Mouse (Mus musculus) c-Kit-negative CD71-positive TER-119-positive erythroid progenitor cells, embryonic 14.5 days (primary cell): Measurements from ENCODE around the gene Syce3.

Experiments used
- DNase-seq: peaks from one replicate; pipeline ENCODE4 v3.0.0-alpha.2; 2013; ENCODE audit warnings: low read depth, low spot score

The Syce3 gene

DNA sequence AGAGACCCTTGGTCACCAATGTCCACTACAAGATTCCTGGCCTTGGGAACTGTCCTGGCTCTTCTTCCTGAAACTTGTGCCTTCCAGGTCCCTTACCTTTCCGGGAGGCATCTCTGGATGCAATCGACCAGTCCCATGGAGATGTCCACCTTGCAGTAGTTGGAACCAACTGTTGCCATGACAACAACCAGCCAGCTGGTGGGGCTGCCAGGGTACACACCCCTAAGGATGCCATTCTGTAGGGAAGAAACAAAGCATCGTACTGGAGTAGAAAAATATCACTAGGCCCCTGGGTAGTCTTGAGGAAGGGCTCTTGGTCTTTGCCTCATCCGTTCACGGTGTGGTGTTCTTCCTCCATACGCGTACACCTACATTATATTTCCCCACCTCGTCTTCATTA is 14.3 kb upstream of the Syce3 start:
- DNase-seq = no peak

DNA sequence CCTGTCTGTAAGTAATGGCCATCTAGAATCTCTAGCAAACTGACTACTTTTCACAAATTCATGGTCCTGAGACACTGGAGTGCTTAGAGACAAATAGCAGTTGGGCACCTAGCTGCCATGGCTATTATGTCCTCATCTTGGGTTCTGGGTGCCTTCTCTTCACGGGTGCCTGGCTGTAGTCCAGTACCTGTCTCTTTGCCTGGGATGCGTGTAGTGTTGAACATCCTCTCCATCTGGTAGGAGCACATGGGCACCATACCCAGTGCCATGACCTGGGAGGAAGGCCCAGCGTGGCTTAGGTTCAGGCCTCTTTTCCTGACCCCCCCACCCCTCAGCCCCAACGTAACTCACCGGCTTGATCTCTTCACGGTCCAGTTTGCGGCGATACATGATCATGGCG is 11.6 kb upstream of the Syce3 start:
- DNase-seq = no peak

DNA sequence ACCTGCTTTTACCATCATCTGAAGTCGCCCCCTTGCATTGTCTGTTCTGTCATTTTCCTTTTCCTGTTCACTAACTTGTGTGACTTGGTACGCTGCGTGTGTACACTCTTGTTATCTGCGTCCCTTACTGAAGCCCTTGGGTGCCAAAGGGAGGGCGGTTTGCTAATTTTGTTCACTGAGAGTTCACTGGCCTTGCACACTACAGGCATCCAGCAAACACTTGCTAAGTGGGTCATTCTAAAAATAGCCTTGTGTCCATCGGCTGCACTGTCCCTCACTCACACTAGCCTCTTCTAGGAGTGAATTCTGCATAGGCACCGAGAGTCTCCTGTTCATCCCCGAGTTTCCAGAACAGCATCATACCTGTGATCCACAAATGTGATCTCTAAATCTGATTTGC is 5.0 kb upstream of the Syce3 start:
- no peak for DNase-seq

DNA sequence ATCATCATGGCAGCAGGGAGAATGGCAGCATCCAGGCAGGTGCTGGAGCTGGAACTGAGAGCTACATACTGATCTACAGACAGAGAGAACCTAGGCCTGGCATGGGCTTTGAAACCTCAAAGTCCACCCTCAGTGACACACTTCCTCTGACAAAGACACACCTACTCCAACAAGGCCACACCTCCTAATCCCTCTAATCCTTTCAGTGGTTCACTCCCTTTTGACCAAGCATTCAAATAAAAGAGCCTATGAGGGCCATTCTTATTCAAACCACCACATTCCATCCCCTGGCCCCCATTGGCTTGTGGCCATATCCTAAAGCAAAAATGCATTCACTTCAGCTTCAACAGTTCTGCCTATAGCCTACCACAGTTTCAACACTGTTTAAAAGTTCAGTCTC is 3.6 kb downstream of the Syce3 start:
- DNase-seq = no peak

DNA sequence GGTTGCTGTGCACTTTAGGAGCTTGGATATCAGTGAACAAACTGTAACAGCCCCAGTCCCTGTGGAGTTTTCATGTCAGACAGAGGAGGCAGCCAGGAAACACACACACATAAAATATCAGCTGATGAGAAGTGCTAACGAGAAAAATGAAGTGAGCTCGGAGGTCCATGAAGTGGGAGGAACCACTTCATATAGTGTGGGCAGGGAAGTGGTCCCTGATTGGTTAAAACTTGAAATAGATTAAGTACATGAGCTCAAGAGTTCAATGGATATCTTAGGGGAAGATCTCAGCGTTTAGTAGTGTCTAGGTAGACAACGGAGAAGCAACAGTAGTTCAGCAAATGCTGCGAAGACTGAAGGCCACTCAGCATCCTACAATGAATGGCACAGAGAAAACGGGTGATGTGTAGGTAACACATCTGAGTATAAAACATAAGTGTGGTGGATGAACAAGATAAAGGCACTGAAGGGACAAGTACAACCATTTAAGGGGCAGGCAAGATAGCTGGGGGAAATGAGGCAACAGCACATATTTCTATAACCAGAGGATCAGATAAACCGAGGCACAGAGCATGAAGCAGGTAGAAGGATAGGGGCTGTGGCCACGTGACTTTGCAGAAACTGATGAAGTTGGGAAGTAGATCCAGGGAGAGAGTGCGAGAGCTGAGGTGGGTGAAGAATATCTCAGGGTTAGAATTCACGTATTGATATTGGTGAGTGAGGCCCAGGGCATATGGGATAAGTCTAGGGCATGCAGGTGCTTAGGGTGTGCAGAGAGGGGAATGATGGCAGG is 5.3 kb downstream of the Syce3 start:
- DNase-seq = no peak

DNA sequence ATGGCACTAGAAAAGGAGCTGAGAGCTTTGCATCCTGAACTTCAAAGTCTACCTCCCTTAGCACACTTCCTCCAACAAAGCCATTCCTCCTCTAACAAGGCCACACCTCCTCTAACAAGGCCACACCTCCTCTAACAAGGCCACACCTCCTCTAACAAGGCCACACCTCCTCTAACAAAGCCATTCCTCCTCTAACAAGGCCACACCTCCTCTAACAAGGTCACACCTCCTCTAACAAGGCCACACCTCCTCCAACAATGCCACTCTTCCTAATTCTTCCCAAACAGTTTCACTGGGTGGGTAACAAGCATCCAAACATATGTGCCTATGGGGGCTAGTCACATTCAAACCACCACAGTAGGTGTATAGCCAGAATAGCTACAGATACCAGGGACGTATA is 7.8 kb downstream of the Syce3 start:
- no peak for DNase-seq

DNA sequence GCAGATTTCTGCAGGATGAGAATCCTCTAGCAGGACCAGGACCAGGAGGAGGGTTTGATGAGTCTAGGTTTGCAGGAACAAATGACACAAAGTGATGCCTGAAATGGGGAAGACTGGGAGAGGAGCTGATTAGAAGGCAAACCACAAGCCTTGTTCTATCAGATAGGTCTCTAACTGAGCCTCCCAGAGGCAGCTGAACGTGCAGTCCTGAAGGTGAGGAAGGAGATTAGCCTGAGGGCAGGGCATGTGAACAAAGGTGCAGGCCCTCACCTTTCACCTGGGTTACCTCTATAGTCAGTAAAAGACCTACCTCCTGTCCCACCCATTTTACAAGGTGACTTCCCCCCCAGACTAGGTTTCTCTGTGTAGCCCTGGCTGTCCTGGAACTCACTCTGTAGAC is 10.6 kb downstream of the Syce3 start:
- DNase-seq = no peak

DNA sequence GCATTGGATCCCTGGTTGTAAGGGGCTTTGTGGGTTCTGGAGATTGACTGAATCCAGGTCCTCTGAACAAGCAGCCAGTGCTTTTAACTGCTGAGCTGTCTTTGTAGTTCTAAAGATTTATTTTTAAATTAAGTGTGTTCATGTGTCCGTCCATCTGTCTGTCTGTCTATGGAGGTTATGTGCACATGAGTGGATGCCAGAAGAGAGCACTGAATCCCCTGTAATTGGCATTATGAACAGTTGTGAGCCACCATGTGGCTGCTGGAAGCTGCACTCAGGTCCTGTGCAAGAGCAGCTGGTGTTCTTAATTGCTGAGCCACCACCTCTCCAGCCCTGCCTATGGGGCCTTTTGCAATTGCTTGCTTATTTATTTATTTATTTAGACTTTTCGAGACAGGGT is 12.2 kb downstream of the Syce3 start:
- no peak for DNase-seq

DNA sequence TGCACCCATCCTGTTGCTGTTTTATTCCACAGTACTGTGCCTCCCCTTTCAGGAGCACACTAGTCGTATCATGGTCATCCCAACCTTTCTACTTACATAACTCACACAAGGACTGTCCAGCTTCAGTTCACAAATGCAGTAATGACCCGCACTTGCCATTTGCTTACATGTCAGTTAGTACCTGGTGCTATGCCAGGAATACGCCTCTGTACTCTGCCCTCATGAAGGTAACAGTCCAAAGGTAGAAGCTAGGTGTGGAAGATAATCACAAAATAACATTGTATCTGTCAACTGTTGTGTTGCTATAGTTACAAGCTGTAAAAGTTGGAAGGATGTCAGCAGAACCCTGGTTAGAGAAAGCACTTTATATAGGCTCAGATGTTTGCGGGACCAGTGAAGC is 13.4 kb downstream of the Syce3 start:
- no peak for DNase-seq

DNA sequence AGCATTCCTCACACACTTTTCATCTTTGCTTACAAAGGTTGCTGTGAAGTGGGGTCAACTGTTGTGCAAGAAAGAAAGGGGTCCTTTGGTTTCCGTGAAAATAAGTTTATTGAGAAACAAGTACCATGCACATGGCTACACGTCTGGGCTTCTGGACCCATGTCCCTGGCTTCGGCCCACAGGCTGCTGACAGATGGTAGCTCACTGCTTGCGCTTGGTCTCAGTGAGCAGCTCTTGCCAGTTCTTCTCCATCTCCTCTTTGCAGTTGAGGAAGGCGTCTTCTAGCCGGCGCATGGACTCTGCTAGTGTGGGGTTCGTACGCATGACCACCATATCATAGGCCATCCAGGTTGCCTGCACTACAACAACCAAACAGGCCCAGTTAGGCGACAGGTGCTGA is 20.2 kb downstream of the Syce3 start:
- DNase-seq = no peak

DNA sequence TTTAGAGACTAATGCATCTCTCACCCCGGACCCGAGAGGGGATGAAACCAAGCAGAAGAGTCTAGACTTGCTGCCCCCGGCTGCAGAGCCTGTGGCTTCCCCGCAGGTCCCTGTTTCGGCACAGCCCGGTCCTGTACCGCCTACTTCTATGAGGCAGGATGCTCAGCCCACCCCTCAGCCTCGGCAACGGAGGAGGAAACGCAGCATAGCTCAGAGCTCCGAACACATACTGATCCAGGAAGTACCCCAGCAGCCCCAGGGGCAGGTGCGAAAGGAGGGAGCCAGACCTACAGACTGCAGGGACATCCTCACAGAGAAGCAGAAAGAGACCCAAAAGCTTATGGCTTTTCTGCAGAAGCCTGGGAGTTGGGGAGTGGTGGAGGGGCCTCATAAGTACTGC is 23.2 kb downstream of the Syce3 start:
- DNase-seq = no peak

DNA sequence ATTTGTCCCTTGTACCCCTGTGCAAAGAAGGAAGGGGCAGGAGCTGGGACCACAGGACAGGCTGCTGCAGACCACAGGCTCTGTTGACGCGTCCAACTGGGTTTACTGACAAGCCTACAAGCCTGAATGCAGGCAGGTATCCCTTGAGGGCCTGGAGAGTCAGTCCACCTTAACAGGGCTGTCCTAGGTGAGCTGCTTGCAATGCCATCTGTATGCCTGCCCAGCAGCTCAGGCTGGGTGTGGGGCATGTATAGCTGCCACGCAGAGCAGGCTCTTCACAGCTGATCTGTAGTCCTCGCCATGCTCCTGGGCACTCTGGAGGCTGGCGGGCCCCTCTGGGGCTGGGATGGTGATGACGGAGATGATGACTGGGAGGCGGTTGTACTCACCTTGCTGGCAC is 25.7 kb downstream of the Syce3 start, which contains the start of gene Klhdc7b:
TSS of gene Klhdc7b (plus strand) at position 301 of the 400 bp plus-strand sequence.
- no peak for DNase-seq

DNA sequence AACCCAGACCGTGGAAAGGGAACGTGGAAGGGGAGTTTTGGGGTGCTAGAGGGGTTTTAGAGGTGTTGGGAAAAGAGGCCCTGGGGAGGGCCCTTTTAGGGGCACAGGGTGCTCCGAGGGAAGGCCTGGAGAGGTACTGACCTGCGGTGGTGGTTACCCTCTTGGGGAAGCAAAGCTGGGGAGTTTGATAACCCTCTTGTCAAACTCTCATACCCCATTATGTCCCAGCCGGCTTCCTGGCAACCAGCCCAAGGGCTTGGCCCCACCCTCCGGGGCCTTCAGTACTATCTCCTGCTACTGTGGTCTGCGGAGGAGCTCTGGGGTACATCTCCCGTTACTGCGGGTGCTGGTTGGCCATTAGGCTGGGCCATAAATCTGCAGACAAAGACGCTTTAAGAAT is 30.9 kb downstream of the Syce3 start:
- no peak for DNase-seq

DNA sequence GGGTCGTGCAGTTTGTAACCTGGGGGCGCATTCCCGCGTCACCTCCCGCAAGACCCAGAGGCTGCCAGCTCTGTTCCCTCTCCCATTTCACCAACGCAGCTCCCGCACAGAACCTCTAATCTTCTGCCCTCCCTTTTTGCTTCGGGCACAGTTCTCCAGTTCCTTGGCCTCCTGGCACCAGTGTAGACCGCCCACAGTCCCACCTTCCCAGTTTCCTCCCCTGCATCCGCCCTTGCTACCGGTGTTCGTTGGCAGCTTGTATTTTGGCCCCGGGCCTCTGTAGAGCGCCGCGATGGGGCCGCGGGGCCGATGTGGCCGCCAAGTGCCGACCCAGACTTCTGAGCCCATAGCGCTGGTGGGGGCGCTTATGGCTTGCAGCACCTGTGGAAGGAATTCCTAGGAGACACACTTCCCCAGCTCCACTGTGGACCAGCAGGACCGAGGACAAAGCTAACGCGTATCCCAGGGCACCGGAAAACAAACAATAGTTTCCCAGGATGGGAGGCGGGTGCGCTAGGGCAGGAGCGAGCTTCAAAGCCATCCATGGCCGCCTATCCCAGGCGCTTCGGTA is 31.4 kb downstream of the Syce3 start, which contains the start of gene Odf3b:
TSS of gene Odf3b (minus strand) at position 452 of the 571 bp plus-strand sequence.
- no peak for DNase-seq

DNA sequence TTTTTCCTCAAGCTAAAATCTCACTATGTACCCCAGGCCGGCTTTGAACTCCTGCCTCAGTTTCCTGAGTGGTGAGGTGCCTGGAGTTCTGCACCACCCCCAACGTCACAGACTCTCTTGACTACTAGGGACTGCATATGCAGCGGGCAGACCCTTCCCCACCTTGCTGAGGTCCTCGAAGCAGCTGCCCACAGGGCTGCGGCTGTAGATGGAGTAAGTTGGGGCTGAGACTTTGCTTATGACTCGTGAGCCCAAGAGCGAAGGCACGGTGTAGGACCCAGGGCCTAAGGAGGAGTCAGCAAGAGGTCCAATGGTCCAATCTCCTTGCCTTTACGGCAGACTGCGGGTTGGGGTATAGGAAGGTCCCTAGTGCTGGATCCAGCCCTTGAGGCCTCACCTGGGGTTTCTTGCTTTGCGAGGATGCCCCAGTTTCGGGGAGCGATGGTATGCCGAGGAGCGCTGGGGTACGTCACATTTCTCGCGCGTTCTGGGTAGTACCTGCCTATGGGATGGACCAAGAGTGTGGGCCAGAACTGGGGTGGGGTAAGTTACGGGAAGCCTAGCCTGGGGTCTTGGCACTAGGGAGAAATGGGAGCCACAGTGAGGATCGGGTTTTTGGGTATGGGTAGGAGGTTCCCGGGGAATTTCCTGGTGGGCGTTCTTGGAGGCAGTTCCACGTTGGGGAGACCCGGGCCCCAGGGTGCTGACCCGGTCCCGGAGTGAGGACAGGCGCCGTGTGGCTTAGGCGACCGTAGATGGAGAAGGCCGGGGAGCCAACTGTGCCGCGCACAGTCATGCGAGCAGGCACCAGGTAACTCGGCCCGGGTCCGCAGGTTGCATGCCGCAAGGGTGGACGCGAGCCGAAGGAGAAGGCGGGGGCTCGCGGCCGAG is 32.1 kb downstream of the Syce3 start:
- no peak for DNase-seq

DNA sequence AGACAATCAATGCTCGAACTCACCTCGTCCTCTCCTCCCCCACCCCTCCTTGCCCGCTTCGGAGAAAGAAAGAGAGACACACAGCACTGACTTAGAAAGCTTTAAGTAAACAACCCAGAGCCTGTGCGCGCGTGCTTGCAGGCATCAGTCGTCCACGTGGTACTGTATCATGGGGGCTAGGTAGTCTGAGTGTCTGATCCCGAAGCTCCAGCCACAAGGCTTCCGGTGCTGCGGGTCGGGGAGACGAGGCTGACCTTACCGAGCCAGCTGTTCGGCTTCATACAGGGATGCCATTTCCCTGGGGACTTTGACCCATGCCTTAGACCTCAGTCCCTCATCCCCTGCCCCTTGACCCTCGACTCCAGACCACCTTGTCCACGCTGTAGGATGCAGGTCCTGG is 32.9 kb downstream of the Syce3 start:
- DNase-seq = no peak

DNA sequence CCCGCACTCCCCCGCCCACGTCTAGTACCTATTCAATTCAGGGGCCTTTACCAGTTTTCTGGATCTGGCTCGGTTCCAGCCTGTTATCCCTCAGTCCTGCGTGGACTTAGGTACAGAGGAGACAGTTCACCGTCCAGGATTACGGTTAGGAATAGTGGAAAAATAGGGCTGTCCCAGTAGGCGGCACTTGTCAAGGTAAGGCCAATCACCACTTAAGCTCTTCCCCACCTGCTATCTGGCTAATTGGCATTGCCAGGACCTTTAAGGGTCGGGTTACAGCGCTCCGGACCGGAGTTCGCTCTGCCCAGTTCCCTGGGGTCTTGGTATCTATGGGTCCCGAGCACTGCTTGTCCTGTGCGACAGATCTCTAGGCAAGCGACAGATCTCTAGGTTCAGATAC is 33.3 kb downstream of the Syce3 start, which contains the start of gene Tymp:
TSS of gene Tymp (minus strand) at position 83 of the 400 bp plus-strand sequence.
- no peak for DNase-seq

DNA sequence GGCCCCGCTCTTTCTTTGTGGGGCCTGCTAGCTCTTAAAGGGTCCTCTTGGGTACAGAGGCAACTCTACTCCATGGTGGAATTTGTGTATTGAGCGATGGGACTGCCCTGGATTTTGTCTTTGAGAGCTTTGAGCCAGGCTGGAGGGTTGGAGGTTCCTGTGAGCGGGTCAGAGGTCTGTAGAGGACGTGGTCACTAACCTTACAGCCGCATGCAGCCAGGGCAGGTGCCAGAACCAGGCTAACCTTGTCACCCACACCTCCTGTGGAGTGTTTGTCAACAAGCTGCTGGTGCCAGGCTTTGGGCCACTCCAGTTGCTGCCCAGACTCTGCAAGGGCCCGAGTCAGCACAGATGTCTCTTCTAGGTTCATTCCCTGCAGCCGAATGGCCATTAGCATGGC is 34.3 kb downstream of the Syce3 start:
- no peak for DNase-seq

DNA sequence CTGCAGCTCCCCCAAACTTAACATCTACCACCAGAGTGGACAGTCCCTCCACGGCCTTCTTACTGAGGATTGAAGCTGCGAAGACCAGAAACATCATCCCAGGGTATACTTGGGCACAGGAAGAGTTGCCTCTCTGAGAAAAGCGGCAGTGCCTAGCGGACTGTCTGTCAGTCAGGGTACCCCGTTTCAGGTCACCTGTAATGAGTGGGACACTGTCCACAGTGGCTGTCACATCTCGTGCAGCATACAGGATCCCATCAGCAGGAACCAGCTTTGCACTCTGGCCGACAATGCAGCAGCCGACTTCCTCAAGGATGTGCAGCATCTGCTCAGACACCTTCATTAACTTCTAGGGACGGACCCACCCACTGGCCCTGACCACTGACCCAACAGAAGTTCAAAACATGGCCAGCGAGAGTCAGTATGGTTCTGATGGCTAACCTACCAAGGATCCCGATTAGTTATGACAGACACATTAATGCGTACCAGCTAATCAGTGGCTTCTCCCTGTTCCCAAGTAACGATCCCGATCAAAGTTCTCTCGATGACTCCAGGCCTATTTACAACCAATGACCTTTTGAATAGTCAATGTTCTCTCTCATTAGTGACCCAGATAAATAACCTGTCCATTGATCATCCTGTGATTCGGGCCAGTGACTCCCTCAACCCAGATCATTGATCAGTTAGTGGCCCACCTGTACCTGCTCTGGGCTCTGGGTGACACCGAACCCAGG is 35.3 kb downstream of the Syce3 start:
- DNase-seq = no peak

DNA sequence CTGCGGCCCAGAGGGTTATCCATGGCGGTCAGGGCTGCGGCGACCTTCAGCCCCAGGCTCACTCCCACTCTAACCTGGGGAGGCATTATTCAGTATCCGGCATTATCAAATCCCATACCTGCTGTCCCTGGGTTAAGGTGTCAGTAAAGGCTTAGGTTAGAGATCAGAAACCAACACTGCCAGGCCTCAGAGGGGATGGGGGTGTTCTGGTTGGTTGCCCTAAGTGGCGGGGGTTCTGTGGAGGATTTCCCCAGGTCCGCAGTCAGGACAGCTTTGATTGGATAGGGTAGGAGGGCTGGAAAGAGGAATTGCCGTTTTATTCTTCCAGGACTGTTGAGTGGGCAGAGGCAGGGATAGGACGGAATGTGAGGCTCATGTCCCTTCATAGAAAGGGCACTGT is 36.0 kb downstream of the Syce3 start:
- no peak for DNase-seq

DNA sequence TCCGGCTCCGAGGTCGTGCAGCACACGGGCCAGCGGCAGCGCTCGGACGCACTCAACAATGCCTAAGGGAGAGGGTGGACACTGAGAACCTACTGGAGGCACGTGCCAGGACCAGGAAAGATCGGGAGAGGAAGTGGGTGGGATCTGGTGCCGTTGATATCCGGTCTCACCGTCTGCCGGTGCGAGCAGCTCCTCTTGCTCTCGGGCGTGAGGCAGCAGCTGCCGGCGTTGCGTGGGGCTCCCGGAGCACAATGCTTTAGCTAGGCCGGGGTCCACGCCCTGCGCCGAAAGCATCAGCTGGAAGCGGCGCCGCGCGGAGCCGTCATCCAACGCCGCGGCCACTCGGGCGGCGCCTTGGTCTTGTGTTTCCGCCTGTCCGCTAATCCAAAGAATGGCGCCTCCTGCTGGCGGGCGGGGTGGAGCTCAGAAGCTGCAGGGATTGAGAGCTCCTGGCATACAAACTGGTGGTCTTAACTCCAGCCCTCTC is 36.5 kb downstream of the Syce3 start, which contains the start of gene Sco2:
TSS of gene Sco2 (minus strand) at position 85 of the 487 bp plus-strand sequence.
- peak; percentile 76 for DNase-seq
